Mouse (Mus musculus) liver, postnatal 0 days (tissue): ENCODE measurements around the gene Fam173a.

Experiments
- CTCF ChIP-seq: sonication (generic); IDR thresholded peaks from 2 replicates; pipeline ENCODE4 v1.5.1; 2016; ENCODE audit warnings: antibody characterized with exemption, low read depth
- EP300 ChIP-seq: IDR thresholded peaks from 2 replicates; pipeline ENCODE4 v1.6.1; 2016; ENCODE audit warnings: antibody characterized with exemption, low read depth, mild to moderate bottlenecking

- TF ChIP-seq CTCF (no peak), EP300 (no peak)
Measured at GRCm38 (mm10) chr17:25792615-25793014, at the start of gene Fam173a.
